Mouse (Mus musculus): Measurements from ENCODE around the gene Hmgn1. TPM values are rescaled to one million over a fixed set of nuclear protein-coding genes. Genes with fewer than 3 reads are reported as not detected.

Gene Hmgn1
- polyA plus RNA-seq, 1 experiment from 2014 or later, result 476 TPM

DNA sequence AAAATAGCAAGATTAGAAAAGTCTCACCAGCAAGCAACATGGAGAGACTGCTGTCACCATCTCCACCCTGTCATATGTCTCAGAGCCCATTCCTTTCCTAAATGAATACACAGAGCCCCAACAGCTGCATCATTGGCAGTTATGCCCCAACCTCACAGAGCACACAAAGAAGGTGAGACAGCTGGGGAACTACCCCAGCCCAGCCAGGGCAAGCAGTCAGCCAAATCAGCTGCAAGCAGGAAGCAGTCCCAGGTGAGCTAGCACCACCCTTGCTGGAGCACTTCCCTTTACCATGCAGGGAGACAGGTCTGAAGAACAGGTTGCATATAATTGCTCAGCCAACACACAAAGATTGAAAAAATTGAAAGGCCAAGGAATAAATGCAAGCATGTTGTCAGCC lies 41.9 kb downstream of the Hmgn1 start:
- Histone ChIP-seq H3K27me3 (replicated peaks) (no peaks in the 10 kb centered on the region), H3K4me1 (peaks cover 11% of the 10 kb centered on the region; the same call in 1 of the 2 replicates), H3K9me3 (no peaks in the 10 kb centered on the region), H3K4me2 (no peak overlapping the region), H3K36me3 (no peaks in the 10 kb centered on the region), H3K27ac (no peak overlapping the region), H3K9ac (no peak overlapping the region), H3K4me3 (replicated peaks) (no peak overlapping the region)
- no peak for ATAC-seq (ENCODE audit: insufficient read depth, low FRiP score, low read depth)

DNA sequence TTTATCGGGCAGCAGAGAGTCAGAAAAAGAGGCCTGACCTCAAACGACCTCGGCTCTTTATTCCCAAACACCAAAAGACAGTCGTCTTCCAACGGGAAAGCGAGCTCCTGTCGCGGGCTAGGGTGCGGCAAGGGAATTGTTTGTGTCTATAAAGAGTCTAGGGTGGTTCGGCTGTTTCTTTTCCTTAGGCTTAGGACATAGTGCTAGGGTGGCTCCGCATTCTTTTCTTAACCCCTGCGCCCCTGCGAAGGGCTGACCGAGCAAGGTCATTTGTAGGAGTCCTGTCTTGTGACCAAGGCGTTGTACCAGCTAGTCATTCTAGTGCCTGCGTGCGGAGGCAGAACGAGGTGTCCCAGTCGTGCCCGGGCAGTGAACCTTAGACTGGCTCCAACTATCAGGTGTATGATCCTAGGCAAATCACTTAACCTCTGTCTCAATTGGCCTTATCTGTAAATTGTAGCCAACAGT lies 44.3 kb downstream of the Hmgn1 start:
- H3K4me2 ChIP-seq, result peak overlapping the region; percentile 74
- peak overlapping the region; percentile 98 for H3K27ac ChIP-seq
- peaks cover 16% of the 10 kb centered on the region for H3K36me3 ChIP-seq
- H3K4me1 ChIP-seq, result peaks cover 15% of the 10 kb centered on the region; the same call in 1 of the 2 replicates
- H3K27me3 ChIP-seq (replicated peaks), result no peaks in the 10 kb centered on the region
- no peaks in the 10 kb centered on the region for H3K9me3 ChIP-seq
- H3K4me3 ChIP-seq (replicated peaks), result peak overlapping the region; percentile 87
- peak; percentile 14 for ATAC-seq (ENCODE audit: insufficient read depth, low FRiP score, low read depth)
- WGBS, result 8% methylated on average over 20 of the region's 20 CpGs
- H3K9ac ChIP-seq, result peak overlapping the region; percentile 57

DNA sequence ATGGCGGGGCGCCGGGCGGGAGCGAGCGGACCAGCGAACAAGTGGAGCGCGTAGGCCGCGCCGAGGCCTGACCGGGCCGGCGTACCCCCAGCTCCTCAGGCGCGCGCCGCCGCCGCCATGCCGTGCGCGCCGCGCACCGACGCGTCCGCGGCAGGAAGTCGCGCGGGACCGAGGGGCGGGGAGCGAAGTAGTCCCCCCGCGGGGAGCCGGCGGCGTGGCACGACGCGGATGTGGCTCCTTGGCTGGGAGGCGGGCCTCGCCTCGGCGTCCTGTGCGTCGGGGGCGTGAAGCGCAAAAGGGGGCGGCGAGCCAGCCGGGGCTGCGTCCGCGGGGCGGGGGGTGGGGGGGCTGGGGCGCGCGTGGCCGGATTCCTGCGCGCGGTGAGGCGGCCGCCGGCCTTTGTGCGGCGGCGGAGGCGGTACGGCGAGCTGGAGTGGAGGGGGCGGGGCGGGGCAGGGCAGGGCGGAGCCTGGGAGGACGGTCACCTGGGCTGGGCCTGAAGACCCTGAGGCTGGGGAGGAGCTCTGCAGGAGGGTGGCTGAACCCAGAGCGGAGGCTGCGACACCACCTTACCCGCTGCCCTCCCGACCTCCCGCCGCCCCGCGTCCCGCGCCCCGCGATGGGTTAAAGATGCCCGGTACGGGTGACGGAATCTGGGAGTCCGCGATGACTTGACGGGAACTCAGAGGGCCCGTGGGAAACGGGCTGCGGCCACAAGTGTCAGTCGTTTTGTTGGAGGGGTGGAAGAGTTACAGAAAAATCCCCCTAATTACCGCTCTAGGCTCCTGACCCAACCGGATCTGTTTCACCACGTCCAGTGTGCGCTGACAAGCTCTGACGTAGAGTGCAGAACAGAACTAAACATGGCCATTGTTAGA lies 45.0 kb downstream of the Hmgn1 start, which contains the start of gene Brwd1:
Gene Brwd1, minus strand, starts transcription at position 226 of the 878 bp plus-strand sequence.
- Histone ChIP-seq H3K27ac (peak within 1 kb of the TSS; percentile 98), H3K27me3 (replicated peaks) (no peaks in the 10 kb centered on the region), H3K4me1 (peaks cover 15% of the 10 kb centered on the region; the same call in 1 of the 2 replicates), H3K9ac (peak within 1 kb of the TSS; percentile 99), H3K9me3 (no peaks in the 10 kb centered on the region), H3K36me3 (peaks cover 17% of the 10 kb centered on the region), H3K4me3 (replicated peaks) (peak within 1 kb of the TSS; percentile 87), H3K4me2 (peak within 1 kb of the TSS; percentile 74)
- WGBS, result under 1% methylated on average over 78 of the region's 107 CpGs
- ATAC-seq (ENCODE audit: insufficient read depth, low FRiP score, low read depth), result peak; percentile 86

DNA sequence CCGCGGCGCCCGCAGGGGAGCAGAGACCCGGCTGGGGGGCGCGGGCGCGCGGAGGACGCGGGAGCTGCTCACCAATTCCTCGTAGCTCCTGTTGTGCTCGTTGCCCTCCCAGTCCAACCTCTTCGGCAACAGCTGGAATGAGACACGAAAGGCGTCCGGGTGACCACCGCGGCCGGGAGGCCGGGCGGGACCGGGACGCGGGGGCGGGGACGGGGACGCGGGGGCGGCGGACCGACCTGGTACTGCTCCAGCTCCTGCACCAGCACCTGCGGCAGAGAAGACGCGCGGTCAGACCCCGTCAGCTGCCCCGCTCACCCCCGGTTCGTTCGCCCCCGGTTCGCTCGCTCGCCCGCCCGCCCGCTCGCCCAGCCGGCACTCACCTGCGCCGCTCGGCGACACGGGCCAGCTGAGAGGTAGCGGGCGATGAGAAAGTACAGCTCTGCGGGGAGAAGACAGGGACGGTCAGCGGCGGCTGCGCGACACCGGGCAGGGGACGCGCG lies 45.7 kb downstream of the Hmgn1 start:
- H3K9ac ChIP-seq, result peak overlapping the region; percentile 99
- peak overlapping the region; percentile 87 for H3K4me3 ChIP-seq (replicated peaks)
- H3K27ac ChIP-seq, result peak overlapping the region; percentile 98
- peaks cover 22% of the 10 kb centered on the region for H3K36me3 ChIP-seq
- H3K4me2 ChIP-seq, result peak overlapping the region; percentile 74
- H3K4me1 ChIP-seq, result peaks cover 15% of the 10 kb centered on the region; the same call in 1 of the 2 replicates
- no peaks in the 10 kb centered on the region for H3K27me3 ChIP-seq (replicated peaks)
- peak; percentile 3; the same call in 1 of the 2 replicates for ATAC-seq (ENCODE audit: insufficient read depth, low FRiP score, low read depth)
- WGBS, result under 1% methylated on average over 54 of the region's 68 CpGs
- H3K9me3 ChIP-seq, result no peaks in the 10 kb centered on the region

DNA sequence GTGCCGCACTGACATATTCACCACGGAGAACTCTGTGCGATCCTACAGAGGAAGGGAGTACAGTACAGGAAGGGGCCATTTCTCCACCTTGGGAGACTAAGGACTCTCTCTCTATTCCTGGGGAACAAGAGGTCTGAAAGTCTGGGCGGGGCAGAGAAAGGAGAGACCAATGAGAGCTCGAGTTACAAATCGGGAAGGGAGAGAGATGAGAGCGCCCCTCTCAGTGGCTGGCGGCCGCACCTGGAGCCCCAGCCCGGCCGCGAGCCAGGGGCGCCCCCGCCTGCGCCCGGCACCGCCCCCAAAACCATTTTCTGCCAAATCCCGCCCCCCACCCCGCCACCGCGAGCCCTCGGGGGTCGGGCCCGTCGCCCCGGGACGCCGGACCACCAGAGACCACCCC lies 46.2 kb downstream of the Hmgn1 start:
- Histone ChIP-seq H3K27ac (peak overlapping the region; percentile 98), H3K27me3 (replicated peaks) (no peaks in the 10 kb centered on the region), H3K4me1 (peaks cover 15% of the 10 kb centered on the region; the same call in 1 of the 2 replicates), H3K36me3 (peaks cover 22% of the 10 kb centered on the region), H3K4me3 (replicated peaks) (peak overlapping the region; percentile 87), H3K4me2 (peak overlapping the region; percentile 74), H3K9me3 (no peaks in the 10 kb centered on the region), H3K9ac (peak overlapping the region; percentile 99)
- peak; percentile 82 for ATAC-seq (ENCODE audit: insufficient read depth, low FRiP score, low read depth)
- WGBS, result under 1% methylated on average over 21 of the region's 28 CpGs

DNA sequence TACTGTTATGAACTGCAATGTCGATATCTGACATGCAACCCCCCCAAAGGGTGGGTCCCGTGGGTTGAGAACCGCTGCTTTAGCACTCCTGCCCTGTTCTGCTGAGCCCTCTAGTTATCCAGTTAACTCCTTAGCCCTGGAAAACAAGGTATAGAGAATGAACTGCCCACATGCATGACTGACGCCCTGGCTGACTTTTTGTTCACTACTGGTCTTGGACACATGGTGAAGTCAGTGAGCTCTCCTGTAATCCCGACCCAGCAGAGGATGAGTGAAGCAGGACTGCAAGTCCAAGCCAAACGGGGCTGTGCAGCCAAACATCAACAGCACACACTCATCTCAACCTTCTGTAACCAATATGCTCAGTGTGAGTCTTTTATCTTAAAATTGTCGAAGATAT lies 47.0 kb downstream of the Hmgn1 start:
- no peak for ATAC-seq (ENCODE audit: insufficient read depth, low FRiP score, low read depth)

More for the DNA sequence above, 47.0 kb downstream of the Hmgn1 start:
- Histone ChIP-seq H3K36me3 (peaks cover 22% of the 10 kb centered on the region), H3K27me3 (replicated peaks) (no peaks in the 10 kb centered on the region), H3K4me1 (peaks cover 15% of the 10 kb centered on the region; the same call in 1 of the 2 replicates), H3K27ac (peak overlapping the region; percentile 98; the same call in 1 of the 2 replicates), H3K9me3 (no peaks in the 10 kb centered on the region), H3K4me2 (peak overlapping the region; percentile 74), H3K4me3 (replicated peaks) (peak overlapping the region; percentile 87), H3K9ac (no peak overlapping the region)
- 89% methylated on average over 7 of the region's 7 CpGs for WGBS

Other genes starting within 250 kb of the Hmgn1 start
- gene Psmg1, start 136.8 kb downstream of the Hmgn1 start, polyA plus RNA-seq (2015; fragmentation: Nextera tagmentation; extraction: Ambion mirVana), result 89.1 and 94.8 TPM in 2 replicates
- gene Brwd1, start 45.2 kb downstream of the Hmgn1 start, polyA plus RNA-seq (2015; fragmentation: Nextera tagmentation; extraction: Ambion mirVana), result 75.2 and 76.2 TPM in 2 replicates
- gene Wrb, start 17.7 kb upstream of the Hmgn1 start, polyA plus RNA-seq (2015; fragmentation: Nextera tagmentation; extraction: Ambion mirVana), result 60.0 and 65.5 TPM in 2 replicates
- 1.4 and 1.5 TPM in 2 replicates for gene Lca5l, start 64.5 kb upstream of the Hmgn1 start, polyA plus RNA-seq (2015; fragmentation: Nextera tagmentation; extraction: Ambion mirVana)
- gene Sh3bgr, start 72.7 kb upstream of the Hmgn1 start, polyA plus RNA-seq (2015; fragmentation: Nextera tagmentation; extraction: Ambion mirVana), result 29.2 and 35.6 TPM in 2 replicates
- 0.35 and 0.48 TPM in 2 replicates for gene B3galt5, start 108.1 kb upstream of the Hmgn1 start, polyA plus RNA-seq (2015; fragmentation: Nextera tagmentation; extraction: Ambion mirVana)